Mouse (Mus musculus) urinary bladder, adult 2 months (tissue): ENCODE data around the gene Tsc22d3. TPM values are rescaled to one million over a fixed set of nuclear protein-coding genes. Genes with fewer than 3 reads are reported as not detected.
"Not testable (repeated sequence)": the region's sequence is repeated elsewhere in the genome, so short reads cannot be mapped to it uniquely, and the experiment has no call there.

ENCODE experiments used
- DNase-seq: peaks from one replicate; pipeline ENCODE4 v3.0.0; 2022; ENCODE audit warnings: low spot score
- polyA plus RNA-seq: library from polyadenylated mRNA; depleted of rRNA; stranded (reverse); fragments of >200 nt; gene quantifications from 2 replicates; pipeline ENCODE4 v1.2.3, GENCODE M21; 2012; rRNA removed

Gene Tsc22d3
- polyA plus RNA-seq, 1 experiment, result 126 TPM

GRCm38 (mm10) chrX:140500306-140500705, 100.2 kb downstream of the Tsc22d3 start:
- no peak for DNase-seq

GRCm38 (mm10) chrX:140498431-140498830, 102.0 kb downstream of the Tsc22d3 start:
- DNase-seq, result not testable (repeated sequence)

GRCm38 (mm10) chrX:140494170-140494569, 106.3 kb downstream of the Tsc22d3 start:
- DNase-seq, result no peak

GRCm38 (mm10) chrX:140493527-140494029, 106.9 kb downstream of the Tsc22d3 start:
- DNase-seq, result no peak

- no peak for DNase-seq
These were observed 108.4 kb downstream of the Tsc22d3 start for GRCm38 (mm10) chrX:140491884-140492571.

GRCm38 (mm10) chrX:140490203-140490602, 110.3 kb downstream of the Tsc22d3 start:
- DNase-seq, result no peak

Other genes with a start within 250 kb of the Tsc22d3 start
- 14.8 and 15.5 TPM in 2 replicates for gene Prps1, start 144.0 kb downstream of the Tsc22d3 start, polyA plus RNA-seq
- 12.3 and 12.6 TPM in 2 replicates for gene Mid2, start 63.9 kb upstream of the Tsc22d3 start, polyA plus RNA-seq
- not detected in 2 replicates for gene Tex13b, start 212.8 kb upstream of the Tsc22d3 start, polyA plus RNA-seq